Mouse (Mus musculus): ENCODE measurements at regions not wholly inside any gene's neighbourhood (a gene's known extent, or its start where the extent isn't known, plus 50 kb on each side); places are given as distances from the start of the nearest gene placed in this dataset.

- no peak overlapping the region for H3K4me3 ChIP-seq (ENCODE audit: low read depth, low read length)
- ATAC-seq (ENCODE audit: insufficient read depth) (0 out of 2 replicates have a peak, but pooled peaks have one; percentile 28), DNase-seq (no peak)
- TF ChIP-seq CTCF (IDR thresholded peaks at IDR 0.05; ENCODE audit: low read depth), result no peak
- no peaks in the 10 kb centered on the region for H3K36me3 ChIP-seq (ENCODE audit: insufficient read depth)
- no peak overlapping the region for H3K27ac ChIP-seq (ENCODE audit: low read depth)
- H3K4me1 ChIP-seq (ENCODE audit: insufficient read depth), result 0 out of 2 replicates have a peak, but pooled peaks cover 7% of the 10 kb centered on the region
- H3K4me2 ChIP-seq, result no peak overlapping the region; the same call in 1 of the 2 replicates
- H3K9ac ChIP-seq, result no peak overlapping the region
- 10% methylated on average over 4 of the region's 4 CpGs for WGBS
- no peaks in the 10 kb centered on the region for H3K27me3 ChIP-seq (ENCODE audit: insufficient read depth, low read length)
- H3K9me3 ChIP-seq (ENCODE audit: low read depth, low read length), result no peaks in the 10 kb centered on the region
Measured at GRCm38 (mm10) chr2:137706528-137706988, 549.8 kb upstream of the Btbd3 start.

GRCm38 (mm10) chr2:137705724-137706422 is 550.5 kb upstream of the Btbd3 start:
- Histone ChIP-seq H3K4me2 (no peak overlapping the region; the same call in 1 of the 2 replicates), H3K4me3 (ENCODE audit: low read depth, low read length) (no peak overlapping the region), H3K9ac (no peak overlapping the region), H3K4me1 (ENCODE audit: insufficient read depth) (0 out of 2 replicates have a peak, but pooled peaks cover 7% of the 10 kb centered on the region), H3K27ac (ENCODE audit: low read depth) (no peak overlapping the region), H3K9me3 (ENCODE audit: low read depth, low read length) (no peaks in the 10 kb centered on the region), H3K27me3 (ENCODE audit: insufficient read depth, low read length) (no peaks in the 10 kb centered on the region), H3K36me3 (ENCODE audit: insufficient read depth) (no peaks in the 10 kb centered on the region)
- DNase-seq, result peak; percentile 35
- no peak for ATAC-seq (ENCODE audit: insufficient read depth)
- 46% methylated on average over 14 of the region's 14 CpGs for WGBS
- TF ChIP-seq CTCF (IDR thresholded peaks at IDR 0.05; ENCODE audit: low read depth), result no peak

DNA sequence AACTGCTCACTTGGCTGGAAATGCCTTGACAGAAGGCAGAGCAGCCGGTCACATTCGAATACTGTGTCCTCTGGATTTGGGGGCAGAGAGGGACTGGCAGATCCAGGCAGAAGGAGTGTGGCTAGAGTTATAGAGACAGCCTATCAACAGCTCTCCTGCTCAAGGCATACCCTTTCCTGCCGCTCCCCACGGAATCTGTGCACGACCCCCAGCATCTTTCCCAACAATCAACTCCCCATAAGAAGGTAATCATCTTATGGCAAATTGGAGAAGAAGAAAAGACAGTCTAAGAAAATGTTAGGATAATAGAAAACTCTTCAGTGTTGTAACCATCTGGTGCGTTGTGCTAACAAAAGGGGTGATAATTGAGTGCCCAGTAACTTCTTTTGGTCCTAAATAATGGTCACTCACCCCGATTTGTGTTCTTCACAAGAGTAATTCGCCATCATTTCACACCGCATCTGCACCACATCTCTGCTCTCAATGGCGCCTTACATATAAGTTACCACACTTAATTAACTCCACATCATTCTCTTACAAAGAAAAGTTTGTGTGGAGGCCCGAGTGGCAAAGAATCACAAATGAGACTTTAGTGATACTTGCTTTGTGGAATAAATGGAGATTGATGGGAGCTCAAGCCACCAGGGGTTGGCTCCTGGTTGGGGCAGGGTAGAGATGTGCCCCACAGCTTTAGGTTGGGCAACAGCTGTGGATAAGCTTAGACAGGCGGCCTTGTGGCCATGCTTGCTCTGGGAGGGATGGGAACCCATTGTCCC is 551.2 kb upstream of the Btbd3 start:
- 0 out of 2 replicates have a peak, but pooled peaks cover 7% of the 10 kb centered on the region for H3K4me1 ChIP-seq (ENCODE audit: insufficient read depth)
- H3K9ac ChIP-seq, result no peak overlapping the region
- H3K4me3 ChIP-seq (ENCODE audit: low read depth, low read length), result no peak overlapping the region
- ATAC-seq (ENCODE audit: insufficient read depth) (no peak), DNase-seq (no peak)
- TF ChIP-seq CTCF (IDR thresholded peaks at IDR 0.05; ENCODE audit: low read depth), result no peak
- H3K4me2 ChIP-seq, result no peak overlapping the region
- no peaks in the 10 kb centered on the region for H3K9me3 ChIP-seq (ENCODE audit: low read depth, low read length)
- WGBS, result 59% methylated on average over 12 of the region's 12 CpGs
- H3K27ac ChIP-seq (ENCODE audit: low read depth), result no peak overlapping the region
- no peaks in the 10 kb centered on the region for H3K36me3 ChIP-seq (ENCODE audit: insufficient read depth)
- no peaks in the 10 kb centered on the region for H3K27me3 ChIP-seq (ENCODE audit: insufficient read depth, low read length)

- Histone ChIP-seq H3K27me3 (ENCODE audit: insufficient read depth, low read length) (no peaks in the 10 kb centered on the region), H3K9me3 (ENCODE audit: low read depth, low read length) (no peaks in the 10 kb centered on the region), H3K36me3 (ENCODE audit: insufficient read depth) (no peaks in the 10 kb centered on the region), H3K4me2 (no peak overlapping the region), H3K4me1 (ENCODE audit: insufficient read depth) (0 out of 2 replicates have a peak, but pooled peaks cover 7% of the 10 kb centered on the region), H3K27ac (ENCODE audit: low read depth) (no peak overlapping the region), H3K4me3 (ENCODE audit: low read depth, low read length) (no peak overlapping the region), H3K9ac (no peak overlapping the region)
- no peak for ATAC-seq (ENCODE audit: insufficient read depth)
- no peak for DNase-seq
- WGBS, result 49% methylated on average over 6 of the region's 6 CpGs
- TF ChIP-seq CTCF (IDR thresholded peaks at IDR 0.05; ENCODE audit: low read depth), result no peak
Measured at GRCm38 (mm10) chr2:137704565-137704947, 551.8 kb upstream of the Btbd3 start.

- Histone ChIP-seq H3K4me1 (ENCODE audit: insufficient read depth) (0 out of 2 replicates have a peak, but pooled peaks cover 7% of the 10 kb centered on the region), H3K4me3 (ENCODE audit: low read depth, low read length) (no peak overlapping the region), H3K27ac (ENCODE audit: low read depth) (no peak overlapping the region), H3K9ac (no peak overlapping the region), H3K27me3 (ENCODE audit: insufficient read depth, low read length) (no peaks in the 10 kb centered on the region), H3K4me2 (no peak overlapping the region), H3K9me3 (ENCODE audit: low read depth, low read length) (no peaks in the 10 kb centered on the region), H3K36me3 (ENCODE audit: insufficient read depth) (no peaks in the 10 kb centered on the region)
- WGBS, result 62% methylated on average over 3 of the region's 3 CpGs
- DNase-seq (no peak), ATAC-seq (ENCODE audit: insufficient read depth) (no peak)
- TF ChIP-seq CTCF (IDR thresholded peaks at IDR 0.05; ENCODE audit: low read depth), result no peak
Measured at GRCm38 (mm10) chr2:137704051-137704450, 552.3 kb upstream of the Btbd3 start.

- WGBS, result 89% methylated on average over 5 of the region's 5 CpGs
- no peaks in the 10 kb centered on the region for H3K9me3 ChIP-seq (ENCODE audit: low read depth, low read length)
- no peaks in the 10 kb centered on the region for H3K36me3 ChIP-seq (ENCODE audit: insufficient read depth)
- no peaks in the 10 kb centered on the region for H3K27me3 ChIP-seq (ENCODE audit: insufficient read depth, low read length)
- ATAC-seq (ENCODE audit: insufficient read depth) (no peak), DNase-seq (no peak)
- no peak overlapping the region for H3K9ac ChIP-seq
- H3K27ac ChIP-seq (ENCODE audit: low read depth), result no peak overlapping the region
- TF ChIP-seq CTCF (IDR thresholded peaks at IDR 0.05; ENCODE audit: low read depth), result no peak
- H3K4me2 ChIP-seq, result no peak overlapping the region
- H3K4me1 ChIP-seq (ENCODE audit: insufficient read depth), result no peaks in the 10 kb centered on the region
- no peak overlapping the region for H3K4me3 ChIP-seq (ENCODE audit: low read depth, low read length)
Measured at GRCm38 (mm10) chr2:137695885-137696284, 560.5 kb upstream of the Btbd3 start.

GRCm38 (mm10) chr2:137694020-137694419 is 562.3 kb upstream of the Btbd3 start:
- no peaks in the 10 kb centered on the region for H3K27me3 ChIP-seq (ENCODE audit: insufficient read depth, low read length)
- ATAC-seq (ENCODE audit: insufficient read depth) (no peak), DNase-seq (no peak)
- 56% methylated on average over 3 of the region's 3 CpGs for WGBS
- H3K9ac ChIP-seq, result no peak overlapping the region
- no peaks in the 10 kb centered on the region for H3K36me3 ChIP-seq (ENCODE audit: insufficient read depth)
- H3K4me2 ChIP-seq, result no peak overlapping the region
- H3K4me1 ChIP-seq (ENCODE audit: insufficient read depth), result no peaks in the 10 kb centered on the region
- no peak overlapping the region for H3K4me3 ChIP-seq (ENCODE audit: low read depth, low read length)
- no peak for TF ChIP-seq CTCF (IDR thresholded peaks at IDR 0.05; ENCODE audit: low read depth)
- no peaks in the 10 kb centered on the region for H3K9me3 ChIP-seq (ENCODE audit: low read depth, low read length)
- no peak overlapping the region for H3K27ac ChIP-seq (ENCODE audit: low read depth)

Data from lung, embryonic 14.5 days (tissue).